Mouse (Mus musculus) ES-Bruce4 (cell line): ENCODE data around the gene Bad. TPM values are rescaled to one million over a fixed set of nuclear protein-coding genes. Genes with fewer than 3 reads are reported as not detected.

Source experiments
- H3K27ac ChIP-seq: 2 replicates; pipeline ENCODE4 v1.5.1; 2012; ENCODE audit warnings: low read length, inconsistent platforms; ENCODE audit not compliant: insufficient read depth
- H3K27me3 ChIP-seq: 2 replicates; pipeline ENCODE4 v1.6.1; 2012; ENCODE audit warnings: mild to moderate bottlenecking, low read length, inconsistent platforms; ENCODE audit not compliant: control insufficient read depth, poor library complexity, insufficient read depth, severe bottlenecking
- H3K36me3 ChIP-seq: 2 replicates; pipeline ENCODE4 v1.6.1; 2012; ENCODE audit warnings: inconsistent platforms, mild to moderate bottlenecking, low read length, moderate library complexity; ENCODE audit not compliant: control insufficient read depth, poor library complexity, insufficient read depth, severe bottlenecking
- H3K4me1 ChIP-seq: one replicate; pipeline ENCODE4 v1.8.1; 2011; ENCODE audit warnings: low read length; ENCODE audit not compliant: control insufficient read depth, insufficient read depth
- H3K4me3 ChIP-seq: 2 replicates; pipeline ENCODE4 v1.5.1; 2011; ENCODE audit warnings: low read depth, mild to moderate bottlenecking, low read length
- H3K9ac ChIP-seq: 2 replicates; pipeline ENCODE4 v1.6.1; 2012; ENCODE audit warnings: low read depth, mild to moderate bottlenecking, inconsistent platforms; ENCODE audit not compliant: poor library complexity, severe bottlenecking
- H3K9me3 ChIP-seq: replicated peaks from 2 replicates; pipeline ENCODE4 v1.6.1; 2012; ENCODE audit warnings: mild to moderate bottlenecking, low read length, inconsistent platforms; ENCODE audit not compliant: control insufficient read depth, poor library complexity, insufficient read depth, severe bottlenecking
- CTCF ChIP-seq: IDR thresholded peaks from one replicate; pipeline ENCODE4 v1.8.1; 2011; ENCODE audit warnings: low read depth, low read length
- EP300 ChIP-seq: IDR thresholded peaks from 2 replicates; pipeline ENCODE4 v1.6.1; 2011; ENCODE audit warnings: low read depth, low read length; ENCODE audit not compliant: insufficient read depth
- POLR2A ChIP-seq: IDR thresholded peaks from one replicate; pipeline ENCODE4 v1.8.1; 2011; ENCODE audit warnings: low read length; ENCODE audit not compliant: insufficient read depth
- polyA plus RNA-seq: library from polyadenylated mRNA; stranded (reverse); fragments of >200 nt; gene quantifications from 2 replicates; pipeline ENCODE4 v1.2.4, GENCODE M21; 2011; ENCODE audit warnings: low read depth; ENCODE audit not compliant: missing spikeins, insufficient read depth, insufficient read length

The Bad gene
- polyA plus RNA-seq, 1 experiment = 14.6 TPM

DNA sequence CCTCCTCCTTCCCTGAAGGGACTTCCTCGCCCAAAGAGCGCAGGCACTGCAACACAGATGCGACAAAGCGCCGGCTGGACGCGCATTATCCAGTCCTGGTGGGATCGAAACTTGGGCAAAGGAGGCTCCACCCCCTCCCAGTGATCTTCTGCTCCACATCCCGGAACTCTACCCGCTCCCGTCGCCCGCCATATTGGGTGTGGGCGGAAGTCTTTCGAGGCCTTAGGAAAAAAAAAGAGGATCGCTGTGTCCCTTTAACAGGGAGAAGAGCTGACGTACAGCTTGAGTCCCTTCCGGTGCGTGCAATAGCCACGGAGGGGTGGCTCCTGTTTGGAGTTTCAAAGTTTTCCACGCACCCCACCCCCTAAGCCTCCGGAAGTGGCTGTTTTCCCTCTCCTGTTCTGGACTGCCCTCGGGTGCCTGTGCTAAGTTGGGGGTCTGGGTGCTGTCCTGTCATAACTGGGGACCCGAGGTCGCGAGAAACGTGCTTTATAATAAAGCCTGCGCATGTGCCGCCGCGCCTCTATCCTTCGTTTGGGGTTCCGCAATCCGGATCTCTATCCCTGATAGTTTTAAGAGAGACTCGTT is 9.8 kb downstream of the Bad start:
- peak overlapping the region; percentile 75 for H3K9ac ChIP-seq
- TF ChIP-seq CTCF = no peak
- no peak for TF ChIP-seq EP300
- peak; percentile 49 for TF ChIP-seq POLR2A
- peak overlapping the region; percentile 85 for H3K4me3 ChIP-seq
- H3K27me3 ChIP-seq = no peaks in the 10 kb centered on the region
- peaks cover 3% of the 10 kb centered on the region for H3K4me1 ChIP-seq
- H3K36me3 ChIP-seq = no peaks in the 10 kb centered on the region
- no peaks in the 10 kb centered on the region for H3K9me3 ChIP-seq
- peak overlapping the region; percentile 90 for H3K27ac ChIP-seq

DNA sequence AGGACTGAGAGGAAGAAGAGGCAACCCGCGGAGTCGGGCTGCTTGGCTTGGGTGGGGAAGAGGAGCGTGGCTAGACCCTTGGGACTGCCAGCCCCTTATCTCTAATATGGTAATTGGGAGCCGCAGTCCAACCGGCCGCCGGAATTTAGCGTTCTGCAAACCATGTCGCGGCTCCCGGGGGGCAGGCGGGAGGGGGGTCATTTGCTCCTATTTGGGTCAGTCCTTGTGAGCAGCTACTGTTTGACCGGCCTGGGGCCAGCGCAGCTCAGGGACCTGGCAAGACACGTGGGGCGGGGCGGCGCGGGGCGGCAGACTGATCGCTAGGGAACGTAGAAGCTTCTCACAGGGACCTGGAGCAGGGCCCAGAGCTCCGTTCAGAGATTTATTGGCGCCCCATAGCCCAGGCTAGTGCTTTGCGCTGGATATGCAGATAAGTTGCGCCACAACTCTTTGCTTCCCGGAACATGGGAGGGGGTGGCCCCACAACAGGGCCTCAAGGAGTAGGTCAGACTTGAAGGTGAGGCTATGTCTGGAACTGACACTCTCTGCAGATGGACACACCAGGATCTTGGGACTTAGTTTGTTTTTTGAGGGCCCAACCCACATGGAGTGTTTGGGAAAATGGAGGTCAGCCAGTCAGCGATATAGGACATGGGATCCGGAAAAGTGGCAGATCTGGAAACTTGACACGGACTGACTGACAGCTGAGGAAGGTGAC is 10.5 kb downstream of the Bad start:
- Histone ChIP-seq H3K27ac (peak overlapping the region; percentile 72), H3K9ac (peak overlapping the region; percentile 75), H3K4me1 (peaks cover 3% of the 10 kb centered on the region), H3K9me3 (no peaks in the 10 kb centered on the region), H3K27me3 (no peaks in the 10 kb centered on the region), H3K4me3 (peak overlapping the region; percentile 85), H3K36me3 (no peaks in the 10 kb centered on the region)
- TF ChIP-seq CTCF (no peak), POLR2A (no peak), EP300 (no peak)

GRCm38 (mm10) chr19:6952712-6953037 is 11.0 kb downstream of the Bad start:
- no peaks in the 10 kb centered on the region for H3K27me3 ChIP-seq
- peaks cover 3% of the 10 kb centered on the region for H3K4me1 ChIP-seq
- H3K9me3 ChIP-seq = no peaks in the 10 kb centered on the region
- TF ChIP-seq CTCF (no peak), EP300 (no peak), POLR2A (no peak)
- peak overlapping the region; percentile 75; the same call in 1 of the 2 replicates for H3K9ac ChIP-seq
- H3K4me3 ChIP-seq = no peak overlapping the region
- H3K27ac ChIP-seq = peak overlapping the region; percentile 72; the same call in 1 of the 2 replicates
- no peaks in the 10 kb centered on the region for H3K36me3 ChIP-seq

DNA sequence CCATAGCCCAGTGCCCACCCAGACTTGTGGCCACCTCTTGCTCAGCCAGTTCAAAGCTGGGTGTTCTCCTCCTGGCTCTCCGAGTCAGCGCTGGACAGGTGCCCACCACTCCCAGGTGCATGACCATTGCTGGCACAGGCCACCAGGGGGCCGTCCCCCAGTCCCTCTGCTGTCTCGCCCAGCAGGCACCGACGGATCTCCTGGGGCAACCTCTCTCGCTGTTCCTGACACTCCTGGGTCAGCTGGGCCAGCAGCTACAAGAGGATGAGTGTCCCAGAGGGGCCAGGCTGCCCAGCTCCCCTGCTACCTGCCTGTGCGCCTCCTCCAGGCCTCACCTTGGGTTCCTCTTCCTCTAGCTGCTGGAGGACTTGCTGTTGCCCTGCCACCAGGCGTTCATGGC is 12.4 kb downstream of the Bad start:
- Histone ChIP-seq H3K4me3 (no peak overlapping the region), H3K36me3 (peaks cover 2% of the 10 kb centered on the region; the same call in 1 of the 2 replicates), H3K9ac (no peak overlapping the region)

GRCm38 (mm10) chr19:6955424-6955823 is 13.8 kb downstream of the Bad start:
- peaks cover 5% of the 10 kb centered on the region for H3K36me3 ChIP-seq
- no peaks in the 10 kb centered on the region for H3K27me3 ChIP-seq
- H3K27ac ChIP-seq = no peak overlapping the region
- H3K9me3 ChIP-seq = no peaks in the 10 kb centered on the region
- H3K4me3 ChIP-seq = no peak overlapping the region
- no peak overlapping the region for H3K9ac ChIP-seq
- TF ChIP-seq POLR2A (no peak), CTCF (no peak), EP300 (no peak)
- H3K4me1 ChIP-seq = no peaks in the 10 kb centered on the region

More for the DNA sequence above, 12.4 kb downstream of the Bad start:
- Histone ChIP-seq H3K9me3 (no peaks in the 10 kb centered on the region), H3K27me3 (no peaks in the 10 kb centered on the region), H3K27ac (no peak overlapping the region), H3K4me1 (no peaks in the 10 kb centered on the region)
- TF ChIP-seq EP300 = no peak
- TF ChIP-seq CTCF = peak; percentile 44

GRCm38 (mm10) chr19:6956461-6956860 is 14.8 kb downstream of the Bad start:
- H3K4me3 ChIP-seq = no peak overlapping the region
- H3K4me1 ChIP-seq = no peaks in the 10 kb centered on the region
- no peaks in the 10 kb centered on the region for H3K27me3 ChIP-seq
- no peak overlapping the region for H3K27ac ChIP-seq
- TF ChIP-seq POLR2A (no peak), EP300 (no peak), CTCF (no peak)
- H3K9ac ChIP-seq = no peak overlapping the region
- no peaks in the 10 kb centered on the region for H3K9me3 ChIP-seq
- H3K36me3 ChIP-seq = peaks cover 5% of the 10 kb centered on the region
